Mouse (Mus musculus) stomach, postnatal 0 days (tissue): ENCODE measurements at regions not wholly inside any gene's neighbourhood (a gene's known extent, or its start where the extent isn't known, plus 50 kb on each side); places are given as distances from the start of the nearest gene placed in this dataset.

ENCODE experiments used
- CTCF ChIP-seq: IDR thresholded peaks from 2 replicates; pipeline ENCODE4 v1.5.1; 2016; ENCODE audit warnings: antibody characterized with exemption, low read depth, mild to moderate bottlenecking, moderate library complexity
- EP300 ChIP-seq: optimal IDR thresholded peaks from 2 replicates; pipeline ENCODE3; 2016; ENCODE audit warnings: antibody characterized with exemption

DNA sequence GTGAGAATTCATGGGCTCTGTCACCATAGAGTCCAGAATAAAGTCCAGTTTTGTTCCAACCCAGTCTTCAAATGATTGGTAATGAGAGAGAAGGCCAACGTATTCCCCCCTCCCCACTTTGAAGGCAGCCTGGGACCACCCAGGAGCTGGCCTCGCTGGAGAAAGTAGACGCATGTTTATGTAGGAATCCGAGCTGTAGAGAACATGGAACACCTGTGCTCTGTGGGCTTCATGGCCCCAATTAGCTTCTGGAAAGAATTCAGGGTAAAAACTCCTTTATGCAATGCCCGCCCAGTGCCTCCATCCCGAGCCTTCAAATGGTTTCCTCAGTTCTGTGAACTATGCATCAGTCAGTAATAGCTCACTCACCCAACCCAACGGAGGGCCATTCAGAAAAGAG is 62.3 kb upstream of the Hmga2 start:
- no peak for TF ChIP-seq CTCF
- TF ChIP-seq EP300: no peak
